Mouse (Mus musculus) ZHBTc4 (cell line): ENCODE data around the gene Cep128.

Source experiments
- DNase-seq: peaks from one replicate; pipeline ENCODE4 v3.0.0-alpha.2; 2011; ENCODE audit warnings: low read depth, low spot score

The Cep128 gene

DNA sequence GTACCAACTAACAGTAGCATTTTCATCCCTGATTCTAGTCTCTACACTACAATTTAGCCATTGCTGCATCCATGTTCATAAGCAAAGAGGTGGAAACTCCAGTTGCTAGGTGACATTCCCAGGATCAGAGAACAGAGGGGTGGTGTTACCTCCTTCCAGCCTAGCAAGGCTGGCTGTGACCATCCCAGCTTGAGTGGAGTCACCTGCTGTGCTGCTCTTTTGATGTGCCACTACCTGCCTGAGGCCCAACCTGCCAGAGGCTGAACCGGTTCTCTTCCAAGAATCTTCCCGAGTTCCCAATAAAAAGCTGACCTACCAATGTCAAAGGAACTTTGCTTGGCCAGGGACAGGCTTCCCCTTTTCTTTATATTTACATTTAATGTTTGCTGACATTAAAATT, 408.8 kb downstream of the Cep128 start:
- DNase-seq: peak; percentile 79

DNA sequence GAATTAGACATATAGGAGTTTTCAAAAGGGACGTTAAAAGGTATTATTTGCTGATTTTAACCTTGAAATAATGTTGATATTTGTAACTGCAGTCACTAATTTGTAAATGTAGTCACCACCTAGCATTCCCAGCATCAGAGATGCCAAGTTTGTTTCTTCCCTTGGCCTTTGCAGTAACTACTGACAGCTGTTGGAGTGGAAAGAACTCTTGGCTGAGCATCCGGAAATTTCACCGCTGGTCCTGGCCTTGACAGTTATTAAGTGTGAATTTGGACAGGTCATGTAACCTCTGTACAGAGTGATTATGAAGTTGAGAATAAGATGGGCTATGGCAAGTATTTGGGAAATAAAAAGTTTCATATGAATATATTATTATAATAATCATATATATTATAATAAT, 413.1 kb downstream of the Cep128 start:
- no peak for DNase-seq

DNA sequence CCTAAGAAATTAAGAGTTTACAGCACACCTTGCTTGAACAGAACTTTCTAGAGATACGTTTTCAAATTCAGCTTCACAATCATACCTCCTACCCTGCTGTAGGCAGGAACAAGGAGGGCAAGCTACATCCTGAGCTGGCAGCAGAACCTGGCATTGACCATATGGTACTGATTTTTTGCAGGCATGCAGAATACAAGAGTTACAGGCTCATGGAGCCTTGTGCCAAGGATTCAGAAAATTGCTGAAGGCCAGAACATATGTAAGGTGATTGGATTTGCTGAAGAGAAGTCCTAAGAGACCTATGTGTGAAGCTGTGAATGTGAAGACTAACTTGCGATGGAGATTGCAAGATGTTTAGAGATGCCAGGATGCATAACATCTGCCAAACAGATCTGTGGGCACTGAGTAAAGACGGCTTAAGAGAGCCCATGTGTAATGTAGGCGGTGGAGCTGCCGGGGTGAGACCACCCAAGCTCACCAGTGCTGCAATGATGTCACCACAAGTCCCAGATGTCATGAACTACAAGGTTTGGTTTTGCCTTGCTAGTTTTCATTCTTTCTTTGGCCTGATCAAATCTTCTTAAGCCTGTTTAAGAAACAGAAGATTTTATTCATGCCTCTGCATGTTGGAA, 422.7 kb downstream of the Cep128 start:
- DNase-seq: no peak

DNA sequence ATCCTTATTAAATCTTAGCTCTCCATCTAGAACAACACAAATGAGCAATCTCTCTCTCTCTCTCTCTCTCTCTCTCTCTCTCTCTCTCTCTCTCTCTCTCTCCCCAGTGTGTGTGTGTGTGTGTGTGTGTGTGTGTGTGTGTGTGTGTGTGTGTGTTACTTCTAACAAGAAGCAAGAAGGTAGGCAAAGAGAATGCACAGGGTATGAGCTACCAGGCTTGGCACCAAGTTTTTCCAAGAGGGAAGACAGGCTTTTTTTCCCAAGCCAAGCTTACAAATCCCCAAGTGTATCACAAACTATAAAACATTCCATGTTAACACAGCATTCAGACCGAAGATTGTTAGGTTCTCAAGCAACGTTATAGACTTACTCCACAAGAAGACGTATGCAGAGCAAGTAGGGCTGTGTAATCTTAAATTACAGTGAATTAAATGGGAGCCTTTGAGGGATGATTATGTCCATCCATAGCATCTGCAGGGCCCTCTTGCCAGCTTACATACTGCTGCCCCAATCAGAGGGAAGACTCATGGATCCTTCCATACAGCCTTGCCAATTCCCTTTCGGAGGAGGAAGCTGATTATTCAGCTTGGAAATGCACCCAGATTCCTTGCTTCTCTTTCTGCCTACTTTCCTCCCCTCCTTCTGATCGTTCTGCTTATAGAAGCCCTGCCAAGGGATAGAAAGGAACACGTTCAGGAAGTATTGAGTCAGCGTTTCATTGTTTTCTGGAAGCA, 429.3 kb downstream of the Cep128 start:
- no peak for DNase-seq
